Mouse (Mus musculus) forebrain, postnatal 0 days (tissue): ENCODE data around the gene Zfp319. TPM values are rescaled to one million over a fixed set of nuclear protein-coding genes. Genes with fewer than 3 reads are reported as not detected.

Experiments used
- ATAC-seq: fragments of 200-750 bp; cut with Nextera tagmentation; 2 replicates; pipeline ENCODE4 v1.8.0; 2017; ENCODE audit warnings: mild to moderate bottlenecking, moderate library complexity
- DNase-seq: peaks from one replicate; pipeline ENCODE4 v3.0.0-alpha.2; 2015
- H3K27ac ChIP-seq: fragments of 300-500 bp; sonication (generic); 2 replicates; pipeline ENCODE4 v1.5.1; 2014; ENCODE audit warnings: low read depth, mild to moderate bottlenecking, antibody characterized with exemption, low read length, moderate library complexity, mixed read lengths
- H3K27me3 ChIP-seq: fragments of 300-500 bp; sonication (generic); 2 replicates; pipeline ENCODE4 v1.6.1; 2014; ENCODE audit warnings: mild to moderate bottlenecking, low read length, mixed read lengths; ENCODE audit not compliant: insufficient read depth
- H3K36me3 ChIP-seq: fragments of 300-500 bp; sonication (generic); 2 replicates; pipeline ENCODE4 v1.6.1; 2014; ENCODE audit warnings: mild to moderate bottlenecking, moderate library complexity; ENCODE audit not compliant: insufficient read depth
- H3K4me1 ChIP-seq: fragments of 300-500 bp; sonication (generic); 2 replicates; pipeline ENCODE4 v1.6.1; 2014; ENCODE audit warnings: antibody characterized with exemption; ENCODE audit not compliant: insufficient read depth
- H3K4me2 ChIP-seq: fragments of 300-500 bp; sonication (generic); 2 replicates; pipeline ENCODE4 v1.6.1; 2014; ENCODE audit warnings: low read depth, mild to moderate bottlenecking, moderate library complexity
- H3K4me3 ChIP-seq: fragments of 300-500 bp; sonication (generic); 2 replicates; pipeline ENCODE4 v1.5.1; 2014; ENCODE audit warnings: low read depth, low read length, mixed read lengths
- H3K9ac ChIP-seq: fragments of 300-500 bp; sonication (generic); 2 replicates; pipeline ENCODE4 v1.6.1; 2014; ENCODE audit warnings: mild to moderate bottlenecking
- H3K9me3 ChIP-seq: fragments of 300-500 bp; sonication (generic); 2 replicates; pipeline ENCODE4 v1.6.1; 2016; ENCODE audit warnings: low read length
- CTCF ChIP-seq: sonication (generic); IDR thresholded peaks from 2 replicates; pipeline ENCODE4 v1.5.1; 2016; ENCODE audit warnings: antibody characterized with exemption, control low read depth, low read depth
- WGBS: fragments of 180-500 bp; shearing (Covaris S2); extraction: QIAGEN DNeasy Blood & Tissue Kit; methylation state at CpG from one replicate; pipeline ENCODE4 v1.1.7; 2014; 5-methylcytosine and 5-hydroxymethylcytosine counted together
- polyA plus RNA-seq: library from polyadenylated mRNA; unstranded; fragments of >200 nt; fragmentation: Nextera tagmentation; extraction: Ambion mirVana; gene quantifications from 2 replicates; pipeline ENCODE4 v1.2.1, GENCODE M21; 2015
- total RNA-seq: library from RNA; depleted of rRNA; stranded (reverse); fragments of >200 nt; gene quantifications from 2 replicates; pipeline ENCODE4 v1.2.3, GENCODE M21; 2014

Zfp319 gene
- total and polyA plus RNA-seq, 2 experiments from 2014 or later = 13.4 to 15.7 TPM

- Histone ChIP-seq H3K9me3 (no peaks in the 10 kb centered on the region), H3K4me1 (peaks cover 5% of the 10 kb centered on the region; the same call in 1 of the 2 replicates), H3K9ac (no peak overlapping the region), H3K27me3 (no peaks in the 10 kb centered on the region), H3K36me3 (peaks cover 48% of the 10 kb centered on the region), H3K4me3 (no peak overlapping the region), H3K27ac (no peak overlapping the region), H3K4me2 (no peak overlapping the region)
- no peak for TF ChIP-seq CTCF
- ATAC-seq = no peak
- WGBS = 27% methylated on average over 5 of the region's 5 CpGs
- no peak for DNase-seq
Observed at GRCm38 (mm10) chr8:95324646-95325045, 7.1 kb downstream of the Zfp319 start.

- Histone ChIP-seq H3K27me3 (no peaks in the 10 kb centered on the region), H3K4me2 (no peak overlapping the region), H3K9me3 (no peaks in the 10 kb centered on the region), H3K9ac (no peak overlapping the region), H3K27ac (no peak overlapping the region), H3K4me1 (peaks cover 5% of the 10 kb centered on the region; the same call in 1 of the 2 replicates), H3K4me3 (no peak overlapping the region), H3K36me3 (peaks cover 34% of the 10 kb centered on the region)
- ATAC-seq (no peak), DNase-seq (no peak)
- 83% methylated on average over 3 of the region's 3 CpGs for WGBS
- no peak for TF ChIP-seq CTCF
Observed at GRCm38 (mm10) chr8:95323201-95323600, 8.5 kb downstream of the Zfp319 start.

- Histone ChIP-seq H3K36me3 (peaks cover 8% of the 10 kb centered on the region; the same call in 1 of the 2 replicates), H3K4me1 (peaks cover 5% of the 10 kb centered on the region; the same call in 1 of the 2 replicates), H3K9ac (peak overlapping the region; percentile 56), H3K27ac (no peak overlapping the region), H3K4me3 (peak overlapping the region; percentile 39), H3K27me3 (no peaks in the 10 kb centered on the region), H3K9me3 (no peaks in the 10 kb centered on the region), H3K4me2 (peak overlapping the region; percentile 78)
- peak; percentile 44 for TF ChIP-seq CTCF
- DNase-seq (peak; percentile 65), ATAC-seq (peak; percentile 75)
- 3% methylated on average over 41 of the region's 41 CpGs for WGBS
Observed at GRCm38 (mm10) chr8:95320224-95321139, 11.3 kb downstream of the Zfp319 start.

GRCm38 (mm10) chr8:95315350-95315749 lies 16.4 kb downstream of the Zfp319 start:
- H3K9ac ChIP-seq = no peak overlapping the region
- no peaks in the 10 kb centered on the region for H3K27me3 ChIP-seq
- no peak for ATAC-seq
- WGBS = 88% methylated on average over 1 of the region's 1 CpGs
- no peaks in the 10 kb centered on the region for H3K9me3 ChIP-seq
- peaks cover 3% of the 10 kb centered on the region for H3K4me1 ChIP-seq
- H3K4me3 ChIP-seq = no peak overlapping the region
- no peaks in the 10 kb centered on the region for H3K36me3 ChIP-seq
- no peak for TF ChIP-seq CTCF
- H3K27ac ChIP-seq = no peak overlapping the region
- no peak overlapping the region for H3K4me2 ChIP-seq
- no peak for DNase-seq

- no peak for TF ChIP-seq CTCF
- Histone ChIP-seq H3K27me3 (no peaks in the 10 kb centered on the region), H3K36me3 (no peaks in the 10 kb centered on the region), H3K9me3 (no peaks in the 10 kb centered on the region), H3K27ac (no peak overlapping the region), H3K4me2 (no peak overlapping the region), H3K4me3 (no peak overlapping the region), H3K9ac (no peak overlapping the region), H3K4me1 (peaks cover 3% of the 10 kb centered on the region)
- 87% methylated on average over 2 of the region's 2 CpGs for WGBS
- ATAC-seq (no peak), DNase-seq (no peak)
Observed at GRCm38 (mm10) chr8:95314707-95315106, 17.0 kb downstream of the Zfp319 start.

- no peaks in the 10 kb centered on the region for H3K27me3 ChIP-seq
- no peak overlapping the region for H3K4me3 ChIP-seq
- no peak for ATAC-seq
- H3K9ac ChIP-seq = no peak overlapping the region
- no peak overlapping the region for H3K27ac ChIP-seq
- H3K36me3 ChIP-seq = no peaks in the 10 kb centered on the region
- 82% methylated on average over 6 of the region's 6 CpGs for WGBS
- no peaks in the 10 kb centered on the region for H3K9me3 ChIP-seq
- H3K4me2 ChIP-seq = no peak overlapping the region
- TF ChIP-seq CTCF = no peak
- peaks cover 3% of the 10 kb centered on the region for H3K4me1 ChIP-seq
- DNase-seq = no peak
Observed at GRCm38 (mm10) chr8:95313857-95314256, 17.9 kb downstream of the Zfp319 start.

GRCm38 (mm10) chr8:95312836-95313235 lies 18.9 kb downstream of the Zfp319 start:
- H3K27me3 ChIP-seq = no peaks in the 10 kb centered on the region
- H3K4me2 ChIP-seq = no peak overlapping the region
- H3K4me3 ChIP-seq = no peak overlapping the region
- H3K9ac ChIP-seq = no peak overlapping the region
- H3K9me3 ChIP-seq = no peaks in the 10 kb centered on the region
- no peak for DNase-seq
- H3K36me3 ChIP-seq = no peaks in the 10 kb centered on the region
- WGBS = 68% methylated on average over 18 of the region's 18 CpGs
- H3K27ac ChIP-seq = no peak overlapping the region
- ATAC-seq = no peak
- TF ChIP-seq CTCF = peak; percentile 40
- peaks cover 3% of the 10 kb centered on the region for H3K4me1 ChIP-seq
